Mouse (Mus musculus) ES-E14 (cell line): Measurements from ENCODE around the gene Gm4981.

Source experiments
- CHD2 ChIP-seq: IDR thresholded peaks from 2 replicates; pipeline ENCODE4 v1.6.1; 2014; ENCODE audit warnings: mild to moderate bottlenecking, low read depth, low read length, inconsistent platforms
- HCFC1 ChIP-seq: IDR thresholded peaks from 2 replicates; pipeline ENCODE4 v1.6.1; 2012; ENCODE audit warnings: low read length, inconsistent platforms, borderline replicate concordance; ENCODE audit not compliant: insufficient read depth
- MAFK ChIP-seq: IDR thresholded peaks from 2 replicates; pipeline ENCODE4 v1.6.1; 2014; ENCODE audit warnings: mild to moderate bottlenecking, low read depth, low read length, inconsistent platforms; ENCODE audit not compliant: insufficient read depth

DNA sequence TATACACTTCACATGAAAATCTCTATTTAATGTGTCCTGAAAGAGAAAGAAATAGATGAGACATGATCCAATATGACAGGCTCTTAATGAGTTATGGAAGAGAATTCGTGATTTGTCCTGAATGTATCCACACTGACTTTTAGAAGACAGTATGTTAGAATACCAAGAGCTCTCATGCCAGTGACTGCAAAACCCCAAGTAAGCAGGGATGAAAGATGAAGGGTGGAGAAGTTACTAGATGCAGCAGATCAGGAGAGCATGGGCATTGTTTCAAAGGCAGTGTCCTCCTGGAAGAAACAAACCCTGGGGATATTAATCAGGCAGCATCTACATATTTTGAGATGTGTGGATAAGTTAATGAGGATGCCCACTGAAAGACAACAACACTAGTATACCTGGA is 26.0 kb downstream of the Gm4981 start:
- TF ChIP-seq HCFC1 = no peak
- no peak for TF ChIP-seq CHD2
- TF ChIP-seq MAFK = no peak
